In genomic region chr12:118842671-118843411, GRCm38 (mm10) we compare ENCODE assay signal across 9 mouse cellular contexts. TPM values are rescaled to one million over a fixed set of nuclear protein-coding genes. Genes with fewer than 3 reads are reported as not detected.
DNase-seq lines count a peak whose midpoint lies in the region; ATAC-seq and TF ChIP-seq lines count a peak whose summit lies in the region.
"Had no signal": no experiment of that assay in that cellular context is flagged by ENCODE, and none has a peak within 500 bp of the region (broad histone marks: within the 10 kb centered on the region; RNA-seq: fewer than 3 reads in every experiment).

No protein-coding gene starts in this region.

- peak overlapping the region; percentile 55 for H3K4me2 ChIP-seq in forebrain, embryonic 14.5 days (ENCODE audit: low read length)
- no peak overlapping the region for H3K4me2 ChIP-seq in stomach, postnatal 0 days (replicated peaks; ENCODE audit: low read depth)
- H3K4me2 ChIP-seq: liver, embryonic 15.5 days had no signal

- H3K9me3 ChIP-seq in forebrain, embryonic 14.5 days (replicated peaks; ENCODE audit: control insufficient read depth, low read length): no peaks in the 10 kb centered on the region
- peaks cover 7% of the 10 kb centered on the region for H3K9me3 ChIP-seq in megakaryocyte, embryonic 14.5 days
- no peaks in the 10 kb centered on the region for H3K9me3 ChIP-seq in stomach, postnatal 0 days (ENCODE audit: control insufficient read depth, low read length)
- H3K9me3 ChIP-seq: liver, embryonic 15.5 days had no signal

- H3K27me3 ChIP-seq in thymus, adult 2 months (ENCODE audit: control insufficient read depth, insufficient read depth, low read length): peaks cover 33% of the 10 kb centered on the region
- peaks cover 35% of the 10 kb centered on the region for H3K27me3 ChIP-seq in forebrain, embryonic 14.5 days (replicated peaks; ENCODE audit: control insufficient read depth, insufficient read depth, low read length)
- H3K27me3 ChIP-seq in megakaryocyte, embryonic 14.5 days (replicated peaks): peaks cover 97% of the 10 kb centered on the region
- H3K27me3 ChIP-seq in stomach, postnatal 0 days (ENCODE audit: control insufficient read depth, insufficient read depth, low read length): peaks cover 29% of the 10 kb centered on the region

- H3K27ac ChIP-seq in thymus, adult 2 months (ENCODE audit: control insufficient read depth, insufficient read depth, low read length): no peak overlapping the region
- peak overlapping the region; percentile 10; the same call in 1 of the 2 replicates for H3K27ac ChIP-seq in forebrain, embryonic 14.5 days (ENCODE audit: low read depth, low read length)
- H3K27ac ChIP-seq in stomach, postnatal 0 days (replicated peaks): no peak overlapping the region
- H3K27ac ChIP-seq: liver, embryonic 15.5 days had no signal

- no peak for TF ChIP-seq EP300 in stomach, postnatal 0 days (optimal IDR thresholded peaks at IDR 0.05)

- no peak overlapping the region for H3K4me3 ChIP-seq in thymus, adult 2 months (ENCODE audit: control insufficient read depth, insufficient read depth, low read length)
- H3K4me3 ChIP-seq in forebrain, embryonic 14.5 days (ENCODE audit: low read depth, low read length): peak overlapping the region; percentile 25
- H3K4me3 ChIP-seq in megakaryocyte, embryonic 14.5 days (replicated peaks): peak overlapping the region; percentile 38
- no peak overlapping the region for H3K4me3 ChIP-seq in stomach, postnatal 0 days (ENCODE audit: low read depth, low read length)
- H3K4me3 ChIP-seq: liver, embryonic 15.5 days had no signal

- no peak for TF ChIP-seq POLR2A in thymus, adult 2 months (IDR thresholded peaks at IDR 0.05; ENCODE audit: control insufficient read depth, extremely low read depth, insufficient read depth, low read length, poor library complexity)

- peak overlapping the region; percentile 51; the same call in 1 of the 2 replicates for H3K9ac ChIP-seq in forebrain, embryonic 14.5 days (ENCODE audit: low read length)
- no peak overlapping the region for H3K9ac ChIP-seq in stomach, postnatal 0 days (ENCODE audit: low read length)
- H3K9ac ChIP-seq: liver, embryonic 15.5 days had no signal

- ATAC-seq in forebrain, embryonic 14.5 days: peak; percentile 19; the same call in 1 of the 2 replicates
- no peak for ATAC-seq in stomach, postnatal 0 days (ENCODE audit: low FRiP score, low TSS enrichment)
- ATAC-seq in erythroblast, adult 5-6 weeks (replicated peaks; ENCODE audit: low FRiP score, poor library complexity, severe bottlenecking): no peak

- WGBS in thymus, adult 2 months: 4% methylated on average over 33 of the region's 33 CpGs
- WGBS in forebrain, embryonic 14.5 days: under 1% methylated on average over 33 of the region's 33 CpGs
- WGBS in stomach, postnatal 0 days: under 1% methylated on average over 33 of the region's 33 CpGs

- TF ChIP-seq CTCF in thymus, adult 2 months (IDR thresholded peaks at IDR 0.05; ENCODE audit: borderline replicate concordance, control insufficient read depth, extremely low read depth, insufficient read depth, low read length, poor library complexity): no peak
- TF ChIP-seq CTCF in stomach, postnatal 0 days (IDR thresholded peaks at IDR 0.05; ENCODE audit: low read depth): no peak

- peak; percentile 16 for DNase-seq in thymus, postnatal 4 days
- no peak for DNase-seq in thymus, adult 2 months
- no peak for DNase-seq in forebrain, embryonic 14.5 days (ENCODE audit: low spot score)
- peak; percentile 16 for DNase-seq in stomach, postnatal 0 days (ENCODE audit: low spot score)
- no peak for DNase-seq in cerebellum, adult 9-11 months
- no peak for DNase-seq in thymus, postnatal 14 days

- peaks cover 6% of the 10 kb centered on the region for H3K4me1 ChIP-seq in thymus, adult 2 months (replicated peaks; ENCODE audit: control insufficient read depth, insufficient read depth, low read length)
- H3K4me1 ChIP-seq in forebrain, embryonic 14.5 days (ENCODE audit: control insufficient read depth, insufficient read depth, low read length): peaks cover 5% of the 10 kb centered on the region; the same call in 1 of the 2 replicates
- H3K4me1 ChIP-seq in megakaryocyte, embryonic 14.5 days: peaks cover 24% of the 10 kb centered on the region
- no peaks in the 10 kb centered on the region for H3K4me1 ChIP-seq in stomach, postnatal 0 days (replicated peaks; ENCODE audit: control insufficient read depth, insufficient read depth)

- no peaks in the 10 kb centered on the region for H3K36me3 ChIP-seq in thymus, adult 2 months (ENCODE audit: control insufficient read depth, insufficient read depth, low read length)
- no peaks in the 10 kb centered on the region for H3K36me3 ChIP-seq in forebrain, embryonic 14.5 days (ENCODE audit: control insufficient read depth, insufficient read depth, low read length)
- H3K36me3 ChIP-seq in megakaryocyte, embryonic 14.5 days (replicated peaks; ENCODE audit: low read length): no peaks in the 10 kb centered on the region
- no peaks in the 10 kb centered on the region for H3K36me3 ChIP-seq in stomach, postnatal 0 days (ENCODE audit: control insufficient read depth, insufficient read depth, low read length)
- H3K36me3 ChIP-seq: liver, embryonic 15.5 days had no signal

RNA-seq across cellular contexts. Expression of gene Sp8, which starts 3.3 kb away (rescaled TPM):
- 0.03 TPM in 1 of 2 replicates, not detected in the other for polyA plus RNA-seq in thymus, adult 2 months (2012; rRNA removed)
- 10.6 and 11.3 TPM in 2 replicates for polyA plus RNA-seq in forebrain, embryonic 14.5 days (2014; fragmentation: Nextera tagmentation; extraction: Ambion mirVana)
- polyA plus RNA-seq in megakaryocyte, embryonic 14.5 days (2012; ENCODE audit: insufficient read depth, low replicate concordance): not detected in 2 replicates
- polyA plus RNA-seq in stomach, postnatal 0 days (2015; fragmentation: Nextera tagmentation; extraction: Ambion mirVana): 0.02 TPM in 1 of 2 replicates, not detected in the other
- total RNA-seq in erythroblast, adult 5-6 weeks (2015; ENCODE audit: low replicate concordance): not detected in 2 replicates
- total RNA-seq in erythroblast, adult 5-6 weeks (2017; ENCODE audit: low replicate concordance): not detected in 2 replicates
- polyA plus RNA-seq: liver, embryonic 15.5 days had no signal

Comparison
In these comparisons a context has a peak if more than half of its experiments do, and no peak if none do; other contexts are left out.
1. DNase-seq: peak in thymus, postnatal 4 days (single experiment) and stomach, postnatal 0 days (single experiment); none in thymus, adult 2 months (single experiment), forebrain, embryonic 14.5 days (single experiment), cerebellum, adult 9-11 months (single experiment) and thymus, postnatal 14 days (single experiment).
2. H3K4me3 ChIP-seq: peak in forebrain, embryonic 14.5 days (single experiment) and megakaryocyte, embryonic 14.5 days (single experiment); none in thymus, adult 2 months (single experiment) and stomach, postnatal 0 days (single experiment).
3. RNA of gene Sp8, which starts 3.3 kb away (polyA plus RNA-seq): 10.6 to 11.3 TPM in forebrain, embryonic 14.5 days; 0.03 TPM in thymus, adult 2 months, not detected in megakaryocyte, embryonic 14.5 days and 0.02 TPM in stomach, postnatal 0 days; every median in the first group is over 10 times any median in the second.